ENCODE assay signal across 32 mouse cellular contexts in the genomic region with DNA sequence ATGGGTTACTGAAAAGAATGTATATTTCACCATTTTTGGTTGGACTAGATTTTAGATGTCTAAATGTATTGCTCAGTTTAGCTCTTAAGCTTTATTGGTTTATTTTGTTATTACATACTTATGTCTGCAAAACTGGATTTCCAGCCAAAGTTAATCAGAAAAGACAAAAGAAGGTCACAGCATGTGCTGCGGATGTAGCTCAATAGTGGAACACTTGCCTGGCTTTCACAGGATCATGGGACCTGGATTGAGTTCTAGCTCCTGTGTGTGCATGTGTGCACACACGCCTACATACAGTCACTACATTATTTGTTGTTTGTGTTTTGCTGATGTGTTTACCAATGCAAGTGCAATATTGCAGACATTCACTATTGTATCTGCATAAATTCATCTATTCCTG.
"Had no signal": no experiment of that assay in that cellular context is flagged by ENCODE, and none has a peak within 500 bp of the region (broad histone marks: within the 10 kb centered on the region; RNA-seq: fewer than 3 reads in every experiment).

No protein-coding gene starts in this region.

- H3K9me3 ChIP-seq: limb, embryonic 10.5 days; limb, embryonic 12.5 days; limb, embryonic 13.5 days; limb, embryonic 15.5 days; liver, embryonic 12.5 days; liver, embryonic 13.5 days; liver, embryonic 15.5 days; lung, embryonic 15.5 days; megakaryocyte, embryonic 14.5 days; midbrain, embryonic 10.5 days; midbrain, embryonic 12.5 days; midbrain, embryonic 13.5 days; midbrain, embryonic 15.5 days; neural tube, embryonic 12.5 days had no signal

- H3K27ac ChIP-seq: left cerebral cortex, adult 2 months; limb, embryonic 10.5 days; limb, embryonic 12.5 days; limb, embryonic 13.5 days; limb, embryonic 15.5 days; liver, embryonic 12.5 days; liver, embryonic 13.5 days; liver, embryonic 14.5 days; liver, embryonic 15.5 days; lung, embryonic 15.5 days; macrophage; midbrain, embryonic 10.5 days; midbrain, embryonic 12.5 days; midbrain, embryonic 13.5 days; midbrain, embryonic 15.5 days; neural tube, embryonic 12.5 days had no signal

- ATAC-seq: liver, embryonic 12.5 days; liver, postnatal 0 days; lung, postnatal 0 days; midbrain, embryonic 13.5 days; midbrain, embryonic 15.5 days; midbrain, embryonic 16.5 days had no signal

- H3K4me2 ChIP-seq: limb, embryonic 12.5 days; limb, embryonic 13.5 days; limb, embryonic 15.5 days; liver, embryonic 11.5 days; liver, embryonic 12.5 days; liver, embryonic 13.5 days; liver, embryonic 15.5 days; lung, embryonic 14.5 days; lung, embryonic 15.5 days; midbrain, embryonic 12.5 days; midbrain, embryonic 13.5 days; midbrain, embryonic 15.5 days; neural tube, embryonic 12.5 days had no signal

- DNase-seq: left cerebral cortex, postnatal 4 days; liver; liver, embryonic 13.5 days; liver, postnatal 0 days; lung, adult 18-20 months; lung, adult 2 months; lung, embryonic 14.5 days; lung, postnatal 10 days; lung, postnatal 14 days; lung, postnatal 36 days; lung, postnatal 4 days; midbrain, embryonic 14.5 days had no signal

- H3K4me3 ChIP-seq: left cerebral cortex, adult 2 months; limb, embryonic 10.5 days; limb, embryonic 12.5 days; limb, embryonic 13.5 days; limb, embryonic 15.5 days; liver, embryonic 12.5 days; liver, embryonic 13.5 days; liver, embryonic 15.5 days; lung, embryonic 15.5 days; megakaryocyte, embryonic 14.5 days; midbrain, embryonic 10.5 days; midbrain, embryonic 12.5 days; midbrain, embryonic 13.5 days; midbrain, embryonic 15.5 days; myocyte; neural tube, embryonic 12.5 days had no signal

- H3K36me3 ChIP-seq: limb, embryonic 10.5 days; limb, embryonic 12.5 days; limb, embryonic 13.5 days; limb, embryonic 15.5 days; liver, embryonic 12.5 days; liver, embryonic 13.5 days; liver, embryonic 15.5 days; lung, embryonic 15.5 days; midbrain, embryonic 10.5 days; midbrain, embryonic 12.5 days; midbrain, embryonic 13.5 days; midbrain, embryonic 15.5 days; neural tube, embryonic 12.5 days had no signal

- H3K27me3 ChIP-seq: limb, embryonic 12.5 days; limb, embryonic 13.5 days; limb, embryonic 15.5 days; liver, embryonic 12.5 days; liver, embryonic 13.5 days; liver, embryonic 15.5 days; lung, embryonic 15.5 days; megakaryocyte, embryonic 14.5 days; midbrain, embryonic 12.5 days; midbrain, embryonic 13.5 days; midbrain, embryonic 15.5 days; neural tube, embryonic 12.5 days had no signal

- H3K4me1 ChIP-seq: limb, embryonic 12.5 days; limb, embryonic 13.5 days; liver, embryonic 12.5 days; lung, embryonic 15.5 days; neural tube, embryonic 12.5 days had no signal

- H3K9ac ChIP-seq: limb, embryonic 12.5 days; limb, embryonic 13.5 days; limb, embryonic 15.5 days; liver, embryonic 12.5 days; liver, embryonic 13.5 days; liver, embryonic 14.5 days; liver, embryonic 15.5 days; liver, postnatal 0 days; lung, embryonic 14.5 days; lung, embryonic 15.5 days; midbrain, embryonic 12.5 days; midbrain, embryonic 13.5 days; midbrain, embryonic 15.5 days; neural tube, embryonic 12.5 days had no signal
